Mouse (Mus musculus): ENCODE measurements around the gene Lrrc74a. TPM values are rescaled to one million over a fixed set of nuclear protein-coding genes. Genes with fewer than 3 reads are reported as not detected.

Gene Lrrc74a
- polyA plus RNA-seq, 1 experiment from 2014 or later: not detected

GRCm38 (mm10) chr12:86794331-86794730, 60.2 kb downstream of the Lrrc74a start:
- DNase-seq (ENCODE audit: low spot score): no peak
- Histone ChIP-seq H3K4me3 (no peak overlapping the region), H3K36me3 (replicated peaks) (no peaks in the 10 kb centered on the region), H3K27me3 (replicated peaks; ENCODE audit: low read depth, poor library complexity, severe bottlenecking) (no peaks in the 10 kb centered on the region), H3K4me1 (peaks cover 40% of the 10 kb centered on the region), H3K27ac (replicated peaks) (0 out of 2 replicates have a peak overlapping the region, but pooled peaks have one; percentile 40), H3K9me3 (no peaks in the 10 kb centered on the region)
- 88% methylated on average over 11 of the region's 11 CpGs for WGBS

- Histone ChIP-seq H3K4me3 (no peak overlapping the region), H3K36me3 (replicated peaks) (no peaks in the 10 kb centered on the region), H3K9me3 (no peaks in the 10 kb centered on the region), H3K4me1 (peaks cover 42% of the 10 kb centered on the region), H3K27ac (replicated peaks) (peak overlapping the region; percentile 51; the same call in 1 of the 2 replicates), H3K27me3 (replicated peaks; ENCODE audit: low read depth, poor library complexity, severe bottlenecking) (no peaks in the 10 kb centered on the region)
- no peak for DNase-seq (ENCODE audit: low spot score)
- 57% methylated on average over 7 of the region's 7 CpGs for WGBS
Measured at GRCm38 (mm10) chr12:86795076-86795837, 61.1 kb downstream of the Lrrc74a start.

- WGBS: 6% methylated on average over 4 of the region's 4 CpGs
- H3K27me3 ChIP-seq (replicated peaks; ENCODE audit: low read depth, poor library complexity, severe bottlenecking): no peaks in the 10 kb centered on the region
- H3K4me1 ChIP-seq: peaks cover 42% of the 10 kb centered on the region
- H3K27ac ChIP-seq (replicated peaks): 0 out of 2 replicates have a peak overlapping the region, but pooled peaks have one; percentile 2
- H3K9me3 ChIP-seq: no peaks in the 10 kb centered on the region
- H3K4me3 ChIP-seq: no peak overlapping the region
- H3K36me3 ChIP-seq (replicated peaks): no peaks in the 10 kb centered on the region
- peak; percentile 89 for DNase-seq (ENCODE audit: low spot score)
Measured at GRCm38 (mm10) chr12:86795838-86796232, 61.7 kb downstream of the Lrrc74a start.

GRCm38 (mm10) chr12:86796351-86796750, 62.2 kb downstream of the Lrrc74a start:
- Histone ChIP-seq H3K4me1 (peaks cover 47% of the 10 kb centered on the region), H3K9me3 (no peaks in the 10 kb centered on the region), H3K4me3 (no peak overlapping the region), H3K36me3 (replicated peaks) (no peaks in the 10 kb centered on the region), H3K27me3 (replicated peaks; ENCODE audit: low read depth, poor library complexity, severe bottlenecking) (no peaks in the 10 kb centered on the region), H3K27ac (replicated peaks) (0 out of 2 replicates have a peak overlapping the region, but pooled peaks have one; percentile 2)
- DNase-seq (ENCODE audit: low spot score): no peak
- WGBS: 85% methylated on average over 3 of the region's 3 CpGs

GRCm38 (mm10) chr12:86797771-86798170, 63.6 kb downstream of the Lrrc74a start:
- no peaks in the 10 kb centered on the region for H3K36me3 ChIP-seq (replicated peaks)
- no peaks in the 10 kb centered on the region for H3K9me3 ChIP-seq
- WGBS: 82% methylated on average over 4 of the region's 4 CpGs
- H3K4me1 ChIP-seq: peaks cover 61% of the 10 kb centered on the region
- no peak overlapping the region for H3K4me3 ChIP-seq
- DNase-seq (ENCODE audit: low spot score): no peak
- no peaks in the 10 kb centered on the region for H3K27me3 ChIP-seq (replicated peaks; ENCODE audit: low read depth, poor library complexity, severe bottlenecking)
- H3K27ac ChIP-seq (replicated peaks): no peak overlapping the region

- WGBS: 21% methylated on average over 14 of the region's 14 CpGs
- peak overlapping the region; percentile 23; the same call in 1 of the 2 replicates for H3K4me3 ChIP-seq
- H3K9me3 ChIP-seq: no peaks in the 10 kb centered on the region
- no peaks in the 10 kb centered on the region for H3K27me3 ChIP-seq (replicated peaks; ENCODE audit: low read depth, poor library complexity, severe bottlenecking)
- peaks cover 63% of the 10 kb centered on the region for H3K4me1 ChIP-seq
- no peaks in the 10 kb centered on the region for H3K36me3 ChIP-seq (replicated peaks)
- peak overlapping the region; percentile 84 for H3K27ac ChIP-seq (replicated peaks)
- DNase-seq (ENCODE audit: low spot score): peak; percentile 91
Measured at GRCm38 (mm10) chr12:86798773-86799540, 64.8 kb downstream of the Lrrc74a start.

GRCm38 (mm10) chr12:86799786-86800185, 65.6 kb downstream of the Lrrc74a start:
- DNase-seq (ENCODE audit: low spot score): no peak
- Histone ChIP-seq H3K27ac (replicated peaks) (peak overlapping the region; percentile 84; the same call in 1 of the 2 replicates), H3K27me3 (replicated peaks; ENCODE audit: low read depth, poor library complexity, severe bottlenecking) (peaks cover 2% of the 10 kb centered on the region; the same call in 1 of the 2 replicates), H3K4me1 (peaks cover 66% of the 10 kb centered on the region), H3K36me3 (replicated peaks) (no peaks in the 10 kb centered on the region), H3K9me3 (no peaks in the 10 kb centered on the region), H3K4me3 (no peak overlapping the region)
- 86% methylated on average over 7 of the region's 7 CpGs for WGBS

- Histone ChIP-seq H3K4me3 (peak overlapping the region; percentile 44; the same call in 1 of the 2 replicates), H3K9me3 (no peaks in the 10 kb centered on the region), H3K27ac (replicated peaks) (peak overlapping the region; percentile 90), H3K4me1 (peaks cover 71% of the 10 kb centered on the region), H3K27me3 (replicated peaks; ENCODE audit: low read depth, poor library complexity, severe bottlenecking) (peaks cover 7% of the 10 kb centered on the region; the same call in 1 of the 2 replicates), H3K36me3 (replicated peaks) (no peaks in the 10 kb centered on the region)
- no peak for DNase-seq (ENCODE audit: low spot score)
- WGBS: 30% methylated on average over 4 of the region's 4 CpGs
Measured at GRCm38 (mm10) chr12:86800336-86800735, 66.2 kb downstream of the Lrrc74a start.

GRCm38 (mm10) chr12:86800765-86801147, 66.6 kb downstream of the Lrrc74a start:
- Histone ChIP-seq H3K4me1 (peaks cover 74% of the 10 kb centered on the region), H3K9me3 (no peaks in the 10 kb centered on the region), H3K4me3 (peak overlapping the region; percentile 44), H3K27ac (replicated peaks) (peak overlapping the region; percentile 90), H3K27me3 (replicated peaks; ENCODE audit: low read depth, poor library complexity, severe bottlenecking) (peaks cover 11% of the 10 kb centered on the region; the same call in 1 of the 2 replicates), H3K36me3 (replicated peaks) (no peaks in the 10 kb centered on the region)
- DNase-seq (ENCODE audit: low spot score): peak; percentile 56
- WGBS: under 1% methylated on average over 7 of the region's 7 CpGs

- Histone ChIP-seq H3K4me1 (peaks cover 77% of the 10 kb centered on the region), H3K27ac (replicated peaks) (peak overlapping the region; percentile 90), H3K36me3 (replicated peaks) (no peaks in the 10 kb centered on the region), H3K27me3 (replicated peaks; ENCODE audit: low read depth, poor library complexity, severe bottlenecking) (peaks cover 12% of the 10 kb centered on the region; the same call in 1 of the 2 replicates), H3K4me3 (peak overlapping the region; percentile 44), H3K9me3 (no peaks in the 10 kb centered on the region)
- peak; percentile 92 for DNase-seq (ENCODE audit: low spot score)
- WGBS: 2% methylated on average over 23 of the region's 23 CpGs
Measured at GRCm38 (mm10) chr12:86801148-86802004, 67.2 kb downstream of the Lrrc74a start.

- Histone ChIP-seq H3K4me3 (peak overlapping the region; percentile 44), H3K4me1 (peaks cover 83% of the 10 kb centered on the region)
- WGBS: 2% methylated on average over 17 of the region's 17 CpGs
Measured at GRCm38 (mm10) chr12:86802005-86802671, 68.0 kb downstream of the Lrrc74a start.

More at GRCm38 (mm10) chr12:86802005-86802671, 68.0 kb downstream of the Lrrc74a start:
- peak overlapping the region; percentile 90 for H3K27ac ChIP-seq (replicated peaks)
- no peaks in the 10 kb centered on the region for H3K9me3 ChIP-seq
- H3K27me3 ChIP-seq (replicated peaks; ENCODE audit: low read depth, poor library complexity, severe bottlenecking): peaks cover 12% of the 10 kb centered on the region; the same call in 1 of the 2 replicates
- DNase-seq (ENCODE audit: low spot score): peak; percentile 87
- H3K36me3 ChIP-seq (replicated peaks): no peaks in the 10 kb centered on the region

Data from embryonic facial prominence, embryonic 10.5 days (tissue).